Mouse (Mus musculus): ENCODE results near the gene Gipc3.

Gene Gipc3

DNA sequence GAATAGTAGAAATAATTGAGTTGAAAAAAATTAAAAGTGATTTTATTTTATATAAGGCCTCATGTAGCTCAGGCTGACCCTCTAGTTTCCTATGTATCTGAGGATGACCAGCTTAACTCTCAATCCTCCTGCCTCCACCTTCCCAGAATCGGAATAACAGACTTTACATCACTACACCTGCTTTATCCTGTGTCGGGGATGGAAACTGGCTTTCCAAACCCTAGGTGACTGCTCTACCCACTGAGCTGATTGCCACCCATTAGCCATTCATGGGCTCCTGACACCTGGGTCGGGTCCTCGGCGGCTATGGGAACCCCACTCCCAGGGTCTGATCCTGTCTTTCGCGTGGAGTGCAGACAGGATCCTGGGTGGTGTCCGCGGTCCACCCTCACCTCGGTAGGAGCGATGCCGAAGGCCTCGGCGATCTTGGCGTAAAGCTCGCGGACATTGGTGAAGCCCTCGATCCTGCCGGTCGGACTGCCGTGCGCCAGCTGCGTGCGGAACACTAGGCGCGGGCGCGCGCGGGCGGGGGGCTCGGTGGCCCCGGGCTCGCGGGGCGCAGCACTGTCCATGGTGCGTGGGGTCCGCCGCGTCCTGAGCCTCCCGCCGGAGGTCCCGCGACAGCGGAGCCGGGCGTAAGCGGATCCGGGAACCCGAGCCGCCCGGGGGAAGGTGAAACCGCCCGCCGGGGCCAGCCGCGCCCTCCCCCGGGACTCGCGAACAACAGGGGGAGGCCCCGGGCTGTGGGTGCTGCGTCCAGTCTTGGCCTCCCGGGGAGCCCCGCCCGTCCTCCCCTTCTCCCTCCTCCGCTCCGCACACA is at the start of gene Gipc3:
Gene Gipc3 (minus strand): TSS at position 581 of the 820 bp plus-strand sequence.
- no peak for DNase-seq (ENCODE audit: low spot score)

DNA sequence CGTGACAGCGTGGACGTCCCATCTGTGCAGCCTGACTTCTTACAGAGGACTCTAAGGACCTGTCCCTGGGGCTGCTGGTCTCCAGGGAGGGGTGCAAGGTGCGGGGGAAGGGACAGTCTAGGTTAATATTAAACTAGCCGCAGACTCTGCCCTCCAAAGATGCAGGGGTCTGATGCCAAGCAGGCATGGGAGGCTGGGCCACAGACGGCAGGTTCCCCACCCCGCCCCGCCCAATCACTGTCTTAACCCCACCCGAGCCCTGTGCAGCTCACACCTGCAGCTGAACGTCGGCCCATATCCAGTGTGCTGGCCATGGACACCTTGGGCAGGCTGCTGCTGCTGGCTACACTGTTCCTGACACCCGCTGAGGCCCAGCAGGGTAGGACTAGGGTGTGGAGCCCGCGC is 49.7 kb upstream of the Gipc3 start, which contains the start of gene Smim24:
Gene Smim24 (plus strand): TSS at position 271 of the 405 bp plus-strand sequence.
- DNase-seq (ENCODE audit: low spot score): no peak

DNA sequence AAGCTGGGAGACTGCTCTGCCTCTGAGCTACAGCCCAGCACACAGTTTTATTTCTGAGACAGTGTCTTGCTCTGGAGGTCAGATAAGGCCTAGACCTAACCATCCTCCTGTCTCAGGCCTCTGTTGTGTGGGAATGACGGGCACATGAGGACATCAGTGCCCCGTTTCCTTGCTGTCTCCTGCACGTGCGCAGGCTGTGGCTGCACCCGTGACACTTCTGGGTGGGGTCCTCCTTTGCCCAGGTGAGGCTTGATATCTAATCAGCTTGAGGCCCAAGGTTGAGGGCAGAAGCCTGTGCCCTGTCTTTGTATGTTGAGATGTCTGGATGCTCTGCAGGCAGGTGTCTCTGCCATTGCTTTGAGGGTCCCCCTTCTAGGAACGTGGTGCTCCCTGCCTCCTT is 49.2 kb upstream of the Gipc3 start:
- DNase-seq (ENCODE audit: low spot score): no peak

DNA sequence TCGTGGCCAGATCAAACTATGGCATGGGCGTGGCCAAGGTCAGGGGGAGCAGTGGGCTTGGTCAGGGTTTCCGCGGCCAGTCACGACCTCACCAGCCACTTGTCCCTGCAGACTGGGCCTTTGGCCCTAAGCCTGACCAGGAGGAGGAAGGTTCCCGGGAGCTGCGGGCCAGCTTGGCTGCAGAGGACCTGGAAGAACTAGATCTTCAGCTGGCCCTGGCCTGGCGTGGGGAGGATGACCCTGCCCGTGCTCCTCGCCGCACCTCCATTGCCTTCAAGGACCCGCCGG is 47.6 kb upstream of the Gipc3 start:
- DNase-seq (ENCODE audit: low spot score): no peak

DNA sequence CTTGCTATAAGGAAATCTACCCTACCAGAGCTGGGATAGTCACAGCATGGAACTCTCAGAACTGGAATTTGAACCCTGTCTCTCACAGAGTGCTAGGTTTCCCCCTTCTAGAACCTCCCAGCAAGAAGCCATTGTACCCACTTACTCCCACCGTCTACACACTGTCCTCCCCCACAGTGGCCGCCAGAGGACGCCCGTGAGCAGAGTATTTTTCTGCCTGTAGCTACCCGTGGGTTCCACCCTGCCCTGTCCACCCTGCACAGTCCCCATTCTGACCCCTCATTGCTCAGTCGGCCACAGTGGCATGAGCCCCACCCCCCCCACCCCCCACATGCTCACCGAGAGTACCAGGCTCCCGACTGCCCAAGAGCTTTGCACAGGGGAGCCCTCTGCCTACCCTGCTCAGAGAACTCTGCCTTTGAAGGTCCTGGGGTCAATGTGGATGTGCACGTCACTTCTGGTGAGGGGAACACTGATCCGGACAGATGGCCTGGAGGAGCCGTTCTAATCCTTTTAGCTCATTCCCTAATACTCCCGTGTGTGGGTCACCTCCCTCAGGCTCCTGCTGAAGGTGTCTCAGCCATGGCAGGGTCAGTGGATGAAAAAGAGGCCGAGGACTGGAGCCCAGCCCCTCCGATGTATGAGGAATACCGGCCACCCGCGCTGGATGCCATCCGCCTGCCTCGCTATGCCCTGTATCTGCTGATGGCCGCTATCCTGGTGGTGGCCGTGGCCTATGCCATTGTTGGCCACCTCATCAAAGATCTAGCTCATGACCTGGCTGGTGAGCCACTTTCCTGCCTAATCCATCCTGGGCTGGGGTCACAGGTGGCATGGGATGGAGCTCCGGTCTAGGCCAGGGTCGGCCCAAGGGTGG is 47.0 kb upstream of the Gipc3 start:
- peak; percentile 84 for DNase-seq (ENCODE audit: low spot score)

DNA sequence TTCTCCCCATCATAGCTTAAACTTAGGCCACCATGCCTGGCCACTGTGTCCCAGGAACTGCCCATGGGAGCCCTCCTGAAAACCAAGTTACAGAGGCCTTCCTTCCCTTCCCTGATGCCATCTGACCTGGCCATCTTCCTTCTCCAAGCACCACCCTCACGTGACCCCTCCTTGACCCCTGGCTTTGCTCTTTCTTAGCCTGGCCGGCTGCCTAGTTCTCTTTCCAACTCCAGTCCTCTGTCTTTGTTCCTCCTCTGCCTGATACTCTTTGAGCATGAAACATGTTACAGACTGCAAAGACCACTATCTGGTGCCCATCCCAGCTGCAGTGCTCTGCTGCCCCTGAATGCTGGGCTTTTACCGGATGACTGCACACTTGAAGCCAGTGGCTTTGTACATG is 46.3 kb upstream of the Gipc3 start:
- no peak for DNase-seq (ENCODE audit: low spot score)

DNA sequence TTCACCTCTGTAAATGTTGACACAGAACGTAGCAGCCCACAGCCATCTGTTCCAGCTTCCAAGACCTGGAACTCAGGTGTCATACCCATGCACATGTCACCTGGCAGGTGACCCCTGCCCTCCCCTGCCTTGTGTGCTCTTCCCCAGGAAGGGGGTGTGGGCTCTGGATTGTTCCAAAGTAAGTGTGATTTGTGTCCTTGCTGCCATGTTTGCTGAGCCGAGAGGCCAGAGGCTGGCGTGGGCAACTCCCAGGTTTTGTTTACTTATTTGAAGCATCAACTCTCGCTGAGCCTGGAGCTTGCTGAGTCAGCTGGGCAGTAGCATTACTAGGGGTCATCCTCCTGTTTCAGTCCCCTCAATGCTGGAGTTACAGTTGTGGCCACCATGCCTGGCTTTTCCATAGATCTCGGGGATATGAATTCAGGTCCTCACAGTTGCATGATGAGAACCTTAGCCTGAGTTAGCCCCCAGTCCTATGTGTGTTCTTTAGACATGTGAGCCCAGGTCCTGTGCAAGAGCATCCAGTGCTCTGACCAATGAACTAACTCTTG is 45.5 kb upstream of the Gipc3 start, which contains the start of gene Gm48552:
Gene Gm48552 (plus strand): TSS at position 501 of the 551 bp plus-strand sequence.
- no peak for DNase-seq (ENCODE audit: low spot score)

DNA sequence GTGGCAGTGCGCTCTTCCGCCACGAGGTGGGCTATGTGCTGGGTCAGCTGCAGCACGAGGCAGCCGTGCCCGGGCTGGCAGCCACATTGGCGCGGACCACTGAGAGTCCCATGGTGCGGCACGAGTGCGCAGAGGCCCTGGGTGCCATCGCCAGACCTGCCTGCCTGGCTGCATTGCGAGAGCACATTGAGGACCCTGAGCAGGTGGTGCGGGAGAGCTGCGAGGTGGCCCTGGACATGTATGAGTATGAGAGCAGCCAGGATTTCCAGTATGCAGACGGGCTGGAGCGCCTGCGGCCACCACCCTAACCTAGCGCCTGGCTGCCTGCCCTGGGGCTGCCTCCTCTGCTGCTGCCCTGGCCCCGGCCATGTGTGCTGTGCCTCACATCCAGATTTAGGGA is 44.6 kb upstream of the Gipc3 start:
- DNase-seq (ENCODE audit: low spot score): no peak

DNA sequence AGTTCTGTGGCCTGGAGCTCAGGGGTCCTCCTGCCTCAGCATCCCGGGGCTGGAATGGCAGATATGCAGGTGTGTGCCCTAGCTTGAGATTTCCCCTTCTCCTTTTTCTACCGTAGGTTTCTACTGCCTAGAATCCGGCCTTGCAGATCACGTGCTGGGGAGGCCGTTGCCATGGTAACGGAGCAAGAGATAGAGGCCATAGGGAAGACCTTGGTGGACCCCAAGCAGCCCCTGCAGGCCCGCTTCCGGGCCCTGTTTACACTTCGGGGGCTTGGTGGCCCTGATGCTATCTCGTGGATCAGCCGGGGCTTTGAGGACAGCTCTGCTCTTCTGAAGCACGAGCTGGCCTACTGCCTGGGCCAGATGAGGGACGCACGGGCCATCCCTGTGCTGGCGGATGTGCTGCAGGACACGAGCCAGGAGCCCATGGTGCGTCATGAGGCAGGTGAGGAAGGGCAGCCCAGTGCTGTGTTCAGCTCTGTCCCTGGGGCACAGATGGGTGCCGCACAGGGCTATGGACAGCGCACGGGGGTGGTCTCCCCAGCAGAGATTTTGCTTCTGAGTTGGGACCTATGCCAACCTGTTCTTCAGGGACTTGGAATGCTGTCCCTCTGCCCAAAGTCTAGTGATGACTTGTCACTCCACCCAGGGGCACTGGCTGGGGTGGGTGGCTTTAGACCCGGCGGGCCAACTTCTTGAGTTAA is 42.7 kb upstream of the Gipc3 start:
- no peak for DNase-seq (ENCODE audit: low spot score)

DNA sequence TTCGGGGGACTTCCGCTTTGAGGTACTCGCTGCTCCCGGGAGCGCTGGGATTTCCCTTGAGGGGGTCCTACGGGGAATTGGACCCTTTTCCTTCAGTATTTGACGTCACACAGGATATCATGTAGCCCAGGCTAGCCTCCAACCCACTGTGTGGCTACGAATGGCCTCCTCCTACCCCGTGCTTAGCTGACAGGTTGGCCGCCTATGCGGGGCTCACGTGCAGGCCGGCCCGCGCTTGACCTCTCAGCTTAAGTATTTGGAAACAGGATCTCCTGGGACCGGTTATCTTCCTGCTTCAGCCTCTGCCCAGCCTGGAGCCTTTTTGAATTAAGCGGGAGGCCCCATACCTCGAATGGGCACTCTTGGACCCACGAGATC is 41.5 kb upstream of the Gipc3 start:
- no peak for DNase-seq (ENCODE audit: low spot score)

DNA sequence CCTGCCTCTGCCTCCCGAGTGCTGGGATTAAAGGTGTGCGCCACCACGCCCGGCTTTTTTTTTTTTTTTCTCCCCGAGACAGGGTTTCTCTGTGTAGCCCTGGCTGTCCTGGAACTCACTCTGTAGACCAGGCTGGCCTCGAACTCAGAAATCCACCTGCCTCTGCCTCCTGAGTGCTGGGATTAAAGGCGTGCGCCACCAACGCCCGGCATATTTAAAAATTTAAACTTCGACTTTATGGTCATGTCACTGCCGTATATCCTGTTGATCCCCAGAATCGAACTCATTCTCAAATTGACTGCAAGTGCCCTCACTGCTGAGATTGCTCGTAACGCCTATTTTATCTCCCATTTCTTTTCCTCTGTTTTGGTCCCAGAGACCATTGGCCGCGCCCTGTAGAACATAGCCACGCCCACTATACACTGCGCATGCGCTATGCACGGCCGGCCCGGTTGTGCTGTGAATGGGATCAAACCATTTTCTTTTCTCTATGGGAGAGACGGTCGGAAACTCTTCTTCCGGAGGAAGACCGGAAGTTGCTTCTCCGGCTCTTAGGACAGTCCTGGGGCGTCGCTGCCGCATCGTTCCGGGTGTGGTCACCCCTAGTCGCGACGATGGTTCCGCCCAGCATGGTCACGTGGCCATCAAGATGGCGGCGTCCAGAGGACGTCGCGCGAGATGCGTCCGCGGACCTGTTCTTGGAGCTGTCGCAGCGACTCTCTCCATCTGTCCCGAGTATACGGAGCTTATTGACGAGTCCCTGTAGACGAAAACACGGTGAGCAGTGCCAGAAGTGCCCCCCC is 40.9 kb upstream of the Gipc3 start, which contains the start of the genes Dohh and Gm48551:
Gene Dohh (plus strand): TSS at position 627 of the 803 bp plus-strand sequence.
Gene Gm48551 (plus strand): TSS at position 665 of the 803 bp plus-strand sequence.
- DNase-seq (ENCODE audit: low spot score): peak; percentile 98

DNA sequence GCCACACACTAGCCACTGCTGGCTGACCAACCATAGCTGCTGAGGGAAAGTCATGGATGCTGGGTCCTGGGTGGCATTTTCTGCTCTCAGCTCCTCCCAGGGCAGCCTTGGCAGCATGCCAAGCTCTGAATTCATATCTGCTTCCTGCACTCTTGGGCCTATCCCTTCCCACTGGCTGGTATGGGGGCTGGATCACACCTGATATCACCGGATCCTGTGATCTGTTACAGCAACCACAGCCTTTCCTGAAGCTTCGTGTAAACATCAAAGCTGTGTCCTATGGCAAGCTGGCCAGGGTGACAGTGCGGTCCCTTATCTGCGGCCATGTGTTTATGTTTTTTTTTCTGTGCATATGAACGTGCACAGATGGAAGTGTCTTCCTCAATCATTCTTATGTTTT is 39.0 kb upstream of the Gipc3 start:
- DNase-seq (ENCODE audit: low spot score): no peak

DNA sequence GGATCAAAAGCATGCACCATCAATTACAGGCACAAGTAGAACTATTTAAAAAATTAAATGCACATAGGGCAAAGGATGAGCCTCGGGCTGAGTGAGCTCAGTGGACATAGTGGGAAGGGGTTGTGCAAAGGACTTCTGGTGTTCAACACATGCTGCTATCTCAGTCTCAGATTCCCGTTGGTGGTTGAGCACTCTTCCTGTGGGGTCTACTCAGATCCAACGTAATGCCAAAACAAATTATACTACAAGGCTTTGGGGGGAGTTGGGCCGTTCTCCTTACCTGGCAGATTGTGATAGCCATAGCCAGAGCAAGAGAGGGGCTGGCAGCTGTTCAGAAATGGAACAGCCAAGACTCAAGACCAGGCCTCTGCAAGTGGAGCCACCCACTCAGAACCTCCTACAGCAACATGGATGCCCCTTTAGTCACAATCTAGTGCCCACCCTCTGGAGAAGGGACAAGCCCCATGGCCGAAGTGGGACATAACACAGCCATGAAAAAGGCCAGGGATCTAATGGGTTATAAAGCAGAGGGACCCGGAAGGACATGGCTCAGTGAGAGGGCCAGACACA is 36.8 kb upstream of the Gipc3 start:
- DNase-seq (ENCODE audit: low spot score): no peak

DNA sequence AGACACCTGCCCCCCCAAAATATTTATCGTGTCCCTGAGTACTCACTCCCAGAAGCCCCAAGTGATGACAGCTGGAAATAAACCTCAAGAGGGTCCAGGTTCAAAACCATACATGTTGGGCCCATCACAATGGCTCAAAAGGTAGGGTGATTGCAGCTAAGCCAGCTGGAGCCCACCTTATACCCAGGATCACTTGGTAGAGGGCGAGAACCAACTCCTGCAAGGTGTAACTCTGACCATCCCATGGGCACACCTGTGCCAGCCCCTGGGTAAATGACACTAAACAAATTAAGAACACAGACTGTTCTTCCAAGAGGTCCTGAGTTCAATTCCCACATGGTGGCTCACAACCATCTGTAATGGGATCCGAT is 36.1 kb upstream of the Gipc3 start:
- no peak for DNase-seq (ENCODE audit: low spot score)

DNA sequence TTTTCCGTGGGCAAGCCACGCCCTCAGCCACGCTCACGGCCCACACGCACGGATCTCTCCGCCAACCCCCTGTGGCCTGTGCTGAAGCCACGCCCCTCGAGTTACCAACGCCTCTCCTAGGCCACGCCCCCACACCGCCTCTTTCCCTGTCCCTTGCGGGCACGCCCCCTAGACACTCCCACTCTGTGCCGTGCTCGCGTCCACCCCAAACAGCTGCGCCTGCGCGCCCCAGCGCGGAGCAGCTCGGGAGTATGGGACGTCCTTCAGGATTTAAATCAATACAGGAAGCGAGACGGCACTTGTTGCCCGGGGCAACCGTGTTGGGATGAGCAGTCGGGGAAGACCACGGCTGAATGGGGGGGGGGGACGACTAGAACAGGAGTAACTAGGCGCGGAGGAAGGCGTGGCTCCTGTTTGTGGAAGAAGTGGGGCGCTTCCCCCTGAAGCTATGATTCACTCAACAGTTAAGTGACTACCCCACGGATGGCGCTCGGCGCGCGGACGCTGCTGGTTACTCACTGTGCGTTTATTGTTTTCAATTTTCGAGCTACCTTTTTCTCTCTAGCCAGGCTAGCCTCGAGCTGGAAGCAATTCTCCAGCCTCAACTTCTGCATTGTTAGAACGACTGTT is 35.6 kb upstream of the Gipc3 start:
- peak; percentile 100 for DNase-seq (ENCODE audit: low spot score)

DNA sequence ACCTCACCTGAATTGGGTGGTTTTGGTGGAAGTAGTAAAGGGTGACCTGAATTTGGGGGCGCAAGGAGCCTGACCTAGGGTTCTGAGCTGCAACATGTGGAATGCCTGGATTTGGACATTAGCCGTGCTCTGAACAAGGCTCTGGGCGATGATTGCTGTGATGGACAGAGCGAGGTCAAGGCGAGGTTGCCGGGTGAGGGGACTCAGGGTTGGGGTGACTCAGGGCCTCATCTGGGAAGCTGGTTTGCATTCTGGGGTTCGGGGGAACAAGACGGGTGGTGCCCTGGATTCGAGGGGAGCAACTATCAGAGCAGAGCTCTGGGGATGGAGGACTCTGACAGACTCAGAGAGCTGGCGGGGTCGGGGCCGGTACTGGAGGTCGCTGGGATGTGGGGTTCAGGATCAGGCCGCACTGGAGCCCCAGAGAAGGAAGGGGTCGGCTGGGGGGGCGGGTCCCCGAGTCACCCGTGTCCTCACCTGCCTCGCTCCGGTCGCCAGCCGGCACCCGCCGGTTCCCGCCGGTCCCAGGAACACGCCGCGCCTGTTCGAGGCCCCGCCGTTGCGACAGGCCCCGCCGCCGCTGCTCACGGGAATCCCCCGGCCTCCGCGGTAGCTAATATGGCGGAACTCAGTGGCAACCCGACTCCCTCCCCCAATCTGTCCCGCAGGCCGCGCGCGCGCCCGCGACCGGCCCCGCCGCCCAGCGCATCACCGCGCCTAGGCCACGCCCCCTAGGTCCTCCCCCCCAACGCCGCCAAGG is 34.9 kb upstream of the Gipc3 start, which contains the start of gene Fzr1:
Gene Fzr1 (minus strand): TSS at position 724 of the 760 bp plus-strand sequence.
- no peak for DNase-seq (ENCODE audit: low spot score)

DNA sequence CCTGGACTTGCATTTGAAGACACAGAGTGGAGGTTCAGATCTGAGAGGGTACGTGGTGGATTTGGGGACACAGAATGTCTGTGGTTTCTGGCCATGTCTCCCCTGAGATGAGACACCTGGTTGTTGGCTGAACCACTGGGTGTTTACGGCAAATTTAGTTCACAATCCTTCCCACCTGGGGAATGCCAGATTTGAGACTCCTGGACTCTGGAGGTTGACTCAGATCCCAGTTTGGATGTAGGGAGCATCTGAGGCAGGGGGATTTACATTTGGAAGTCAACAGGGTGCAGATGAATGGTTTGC is 34.2 kb upstream of the Gipc3 start:
- no peak for DNase-seq (ENCODE audit: low spot score)

DNA sequence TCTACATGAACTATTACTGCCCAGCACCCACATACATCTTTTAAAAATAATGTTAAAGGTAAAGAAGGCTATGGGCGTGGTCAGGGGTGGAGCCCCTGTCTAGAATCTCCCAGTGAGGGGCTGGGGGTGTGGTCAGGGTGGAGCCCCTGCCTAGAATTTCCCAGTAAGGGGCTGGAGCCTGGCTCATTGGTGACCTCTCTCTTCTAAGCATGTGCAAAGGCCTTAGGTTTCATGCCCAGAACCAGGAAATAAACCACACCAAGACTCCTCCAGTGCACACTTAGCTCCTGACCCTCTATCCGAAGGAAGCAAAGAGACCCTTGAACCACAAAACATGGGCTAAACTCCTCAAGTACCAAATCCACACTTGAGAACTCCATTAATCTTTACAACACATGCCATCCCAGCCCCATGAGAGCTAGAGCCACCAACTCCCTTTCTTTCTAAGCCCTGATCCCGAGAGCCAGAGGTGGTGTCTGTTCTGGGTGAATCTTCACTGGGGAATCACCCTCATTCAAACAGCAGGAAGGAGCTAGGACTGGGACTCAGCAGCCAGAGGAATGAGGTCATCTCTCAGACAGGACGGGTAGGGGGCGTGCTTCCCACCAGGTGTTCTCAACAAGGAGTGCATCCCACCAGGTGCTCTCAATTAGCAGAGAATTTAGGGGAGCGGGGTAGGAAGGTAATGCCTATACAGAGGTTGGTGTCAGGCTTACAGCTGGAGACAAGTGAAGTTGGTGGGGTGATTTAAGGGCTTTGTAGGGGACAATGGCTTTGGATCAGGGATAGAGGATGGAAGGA is 33.7 kb upstream of the Gipc3 start:
- no peak for DNase-seq (ENCODE audit: low spot score)

DNA sequence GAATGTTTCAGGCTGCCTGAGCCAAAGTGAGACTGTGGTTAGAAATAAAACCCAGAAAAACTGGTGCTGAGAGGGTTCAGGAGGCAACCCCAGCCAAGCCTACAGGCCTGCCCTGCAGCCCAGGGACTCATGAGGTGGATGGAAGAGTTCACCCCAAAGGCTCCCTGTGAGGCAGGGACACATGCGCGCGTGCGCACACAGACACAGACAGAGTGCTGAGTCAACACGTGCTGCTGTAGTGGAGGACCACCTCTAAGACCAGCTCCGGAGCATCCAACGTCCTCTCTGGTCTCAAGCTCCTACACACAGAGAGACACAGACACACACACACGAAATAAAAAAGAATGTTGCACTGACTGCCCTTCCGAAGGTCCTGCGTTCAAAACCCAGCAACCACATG is 32.3 kb upstream of the Gipc3 start:
- no peak for DNase-seq (ENCODE audit: low spot score)
